Mouse (Mus musculus): Measurements from ENCODE around the gene Ttc9c. TPM values are rescaled to one million over a fixed set of nuclear protein-coding genes. Genes with fewer than 3 reads are reported as not detected.
A peak's percentile ranks its signal among the peaks of the same experiment; 100 is the strongest.
"Not testable (repeated sequence)": the region's sequence is repeated elsewhere in the genome, so short reads cannot be mapped to it uniquely, and the experiment has no call there.

Ttc9c gene
- total RNA-seq, 2 experiments from 2014 or later: 27.7 to 29.0 TPM

GRCm38 (mm10) chr19:8836327-8836726 is 17.2 kb upstream of the Ttc9c start:
- intact Hi-C loops (cut with DNase I); DNase-seq (ENCODE audit: extremely low spot score in 1 of 2, low spot score in 2 of 2): not testable (repeated sequence)

GRCm38 (mm10) chr19:8832971-8833370 is 13.8 kb upstream of the Ttc9c start:
- DNase-seq (ENCODE audit: extremely low spot score in 1 of 2, low spot score in 2 of 2): no peak
- intact Hi-C loops (cut with DNase I): no loop called here

GRCm38 (mm10) chr19:8831262-8831661 is 12.1 kb upstream of the Ttc9c start:
- DNase-seq (ENCODE audit: extremely low spot score in 1 of 2, low spot score in 2 of 2): no peak
- intact Hi-C loops (cut with DNase I): no loop called here

- intact Hi-C loops (cut with DNase I): no loop called here
- DNase-seq (ENCODE audit: extremely low spot score in 1 of 2, low spot score in 2 of 2): no peak
Observed at GRCm38 (mm10) chr19:8830664-8831063, 11.5 kb upstream of the Ttc9c start.

- DNase-seq (ENCODE audit: extremely low spot score in 1 of 2, low spot score in 2 of 2): no peak
- intact Hi-C loops (cut with DNase I): loop anchor here (5.0 kb wide), 1 partner anchor 83 kb away; no protein-coding TSS in a partner anchor
Observed at GRCm38 (mm10) chr19:8829660-8830059, 10.5 kb upstream of the Ttc9c start, which contains the start of gene AC129217.1. AC129217.1 (plus strand) TSS chr19:8829773.

DNA sequence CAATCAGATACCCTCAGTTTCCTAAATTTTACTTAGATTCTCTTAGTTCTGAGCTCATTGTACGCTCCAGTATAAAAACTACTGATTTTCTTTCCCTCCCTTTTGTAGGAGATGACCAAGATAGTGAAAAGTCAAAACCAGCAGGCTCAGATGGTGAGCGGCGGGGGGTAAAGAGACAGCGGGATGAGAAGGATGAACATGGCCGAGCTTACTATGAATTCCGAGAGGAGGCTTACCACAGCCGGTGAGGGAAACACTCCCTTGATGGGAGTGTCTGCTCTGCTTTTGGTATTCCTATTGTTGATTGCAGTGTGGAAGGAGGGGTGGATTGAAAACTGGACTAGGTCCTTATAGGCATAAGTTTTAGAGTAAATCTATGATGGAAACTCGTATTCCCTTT is 3.6 kb upstream of the Ttc9c start:
- intact Hi-C loops (cut with DNase I): no loop called here
- no peak for DNase-seq (ENCODE audit: extremely low spot score in 1 of 2, low spot score in 2 of 2)

DNA sequence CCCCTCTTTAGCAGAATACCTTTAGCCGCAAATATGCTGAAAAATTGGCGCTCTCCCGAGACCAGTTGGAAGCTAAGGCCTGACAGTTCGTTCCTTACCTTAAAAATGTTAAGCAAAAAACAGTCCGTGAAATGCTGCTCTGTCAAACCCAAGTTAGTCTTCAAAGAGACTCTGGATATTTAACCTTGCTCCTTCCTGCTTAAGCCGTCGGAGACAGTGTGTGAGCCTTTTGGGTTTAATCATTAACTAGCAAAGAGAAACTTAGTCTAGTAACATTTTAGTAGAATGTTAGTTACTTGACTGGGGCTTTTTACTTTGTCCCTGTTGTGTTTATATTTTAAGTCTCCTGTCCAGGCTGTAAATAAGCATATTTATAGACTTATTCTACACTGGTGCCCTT is 2.0 kb upstream of the Ttc9c start:
- intact Hi-C loops (cut with DNase I): no loop called here

GRCm38 (mm10) chr19:8820424-8820956 is 1.4 kb upstream of the Ttc9c start:
- DNase-seq (ENCODE audit: extremely low spot score in 1 of 2, low spot score in 2 of 2): peak in 1 of 2 experiments; percentile 73
- intact Hi-C loops (cut with DNase I): no loop called here

More for the DNA sequence above, 2.0 kb upstream of the Ttc9c start:
- DNase-seq (ENCODE audit: extremely low spot score in 1 of 2, low spot score in 2 of 2): no peak

DNA sequence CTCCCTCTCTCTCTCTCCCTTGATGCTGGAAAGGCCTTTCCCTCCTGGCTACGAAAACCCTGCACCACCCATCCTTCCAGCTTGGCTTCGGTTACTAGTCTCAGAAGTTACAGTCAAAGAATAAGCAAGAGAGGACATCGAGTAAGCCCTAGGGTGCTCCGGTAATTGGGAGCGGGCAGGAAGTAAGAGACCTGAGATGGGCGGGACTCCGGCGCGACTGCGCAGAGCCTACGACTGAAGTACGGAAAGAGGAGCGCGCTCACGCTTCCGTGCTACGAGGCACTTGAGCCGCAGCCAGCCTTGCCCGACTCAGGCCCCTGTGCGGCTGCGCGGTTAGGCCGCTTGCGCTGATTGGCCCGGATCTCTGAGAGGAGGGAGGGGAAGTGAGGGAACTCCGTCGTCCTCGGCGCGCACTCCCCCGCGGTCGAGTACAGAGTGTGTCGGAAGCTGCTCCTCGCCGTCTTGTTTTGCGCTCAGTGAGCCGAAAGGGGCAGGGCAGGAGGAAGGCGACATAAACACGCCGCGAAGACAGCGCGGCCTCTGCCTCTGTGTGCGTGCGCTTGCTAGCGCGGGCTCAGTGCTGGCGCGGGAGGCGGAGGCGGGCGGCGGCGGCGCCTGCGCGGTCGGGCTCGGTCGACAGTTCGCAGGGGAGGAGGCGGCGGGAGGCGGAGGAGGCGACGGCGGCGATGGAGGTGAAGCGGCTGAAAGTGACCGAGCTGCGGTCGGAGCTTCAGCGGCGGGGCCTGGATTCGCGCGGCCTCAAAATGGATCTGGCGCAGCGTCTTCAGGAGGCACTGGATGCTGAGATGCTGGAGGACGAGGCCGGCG is 677 bp upstream of the Ttc9c start, which contains the start of gene Hnrnpul2:
Hnrnpul2 (plus strand) TSS at position 415 of the 828 bp plus-strand sequence.
- DNase-seq (ENCODE audit: extremely low spot score in 1 of 2, low spot score in 2 of 2): peak; percentile 97 to 99
- intact Hi-C loops (cut with DNase I): loop anchor here (5.0 kb wide), 1 partner anchor 48 kb away; the partner anchor contains the start of genes Tmem179b and Tmem223

GRCm38 (mm10) chr19:8818301-8818798 is 783 bp downstream of the Ttc9c start:
- intact Hi-C loops (cut with DNase I): loop anchor here (5.0 kb wide), 1 partner anchor 46 kb away; the partner anchor contains the start of genes Tmem179b and Tmem223
- DNase-seq (ENCODE audit: extremely low spot score in 1 of 2, low spot score in 2 of 2): no peak

- intact Hi-C loops (cut with DNase I): loop anchor here (5.0 kb wide), 1 partner anchor 45 kb away; the partner anchor contains the start of genes Tmem179b and Tmem223
- DNase-seq (ENCODE audit: extremely low spot score in 1 of 2, low spot score in 2 of 2): no peak
Observed at GRCm38 (mm10) chr19:8817001-8817400, 2.1 kb downstream of the Ttc9c start.

- intact Hi-C loops (cut with DNase I): loop anchor here (5.0 kb wide), 1 partner anchor 44 kb away; the partner anchor contains the start of genes Tmem179b and Tmem223
- no peak for DNase-seq (ENCODE audit: extremely low spot score in 1 of 2, low spot score in 2 of 2)
Observed at GRCm38 (mm10) chr19:8815812-8816211, 3.3 kb downstream of the Ttc9c start.

GRCm38 (mm10) chr19:8806810-8807209 is 12.3 kb downstream of the Ttc9c start:
- intact Hi-C loops (cut with DNase I): no loop called here
- no peak for DNase-seq (ENCODE audit: extremely low spot score in 1 of 2, low spot score in 2 of 2)

DNA sequence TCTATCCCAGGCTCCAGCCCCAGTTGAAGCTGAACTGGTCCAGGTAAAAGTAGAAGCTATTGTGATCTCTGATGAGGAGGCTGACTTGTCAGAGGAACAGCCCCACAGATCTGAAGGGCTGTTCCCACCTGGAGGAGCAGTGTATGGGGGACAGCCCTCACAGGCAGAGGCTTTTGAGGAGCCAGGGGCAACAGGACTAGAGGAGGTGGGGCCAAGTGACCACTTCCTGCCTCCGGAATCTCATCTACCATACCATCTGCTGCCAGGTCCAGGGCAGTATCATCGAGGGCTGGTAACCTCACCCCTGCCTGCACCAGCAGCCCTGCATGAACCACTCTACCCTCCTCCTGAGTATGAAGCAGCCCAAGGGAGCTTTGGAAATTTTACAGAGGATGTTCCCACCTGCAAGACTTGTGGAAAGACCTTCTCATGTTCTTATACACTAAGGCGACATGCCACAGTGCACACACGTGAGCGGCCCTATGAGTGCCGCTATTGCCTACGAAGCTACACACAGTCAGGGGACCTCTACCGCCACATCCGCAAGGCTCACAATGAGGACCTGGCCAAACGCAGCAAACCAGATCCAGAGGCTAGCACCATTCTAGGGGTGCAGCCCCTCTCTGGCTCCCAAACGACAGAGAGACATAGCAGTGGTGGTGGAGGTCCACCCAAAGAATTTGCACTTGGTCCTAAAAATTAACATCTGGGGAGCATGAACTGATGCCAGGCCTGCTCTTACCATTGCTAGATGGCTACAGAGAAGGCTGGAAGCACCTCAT is 15.1 kb downstream of the Ttc9c start:
- intact Hi-C loops (cut with DNase I): no loop called here
- DNase-seq (ENCODE audit: extremely low spot score in 1 of 2, low spot score in 2 of 2): no peak

DNA sequence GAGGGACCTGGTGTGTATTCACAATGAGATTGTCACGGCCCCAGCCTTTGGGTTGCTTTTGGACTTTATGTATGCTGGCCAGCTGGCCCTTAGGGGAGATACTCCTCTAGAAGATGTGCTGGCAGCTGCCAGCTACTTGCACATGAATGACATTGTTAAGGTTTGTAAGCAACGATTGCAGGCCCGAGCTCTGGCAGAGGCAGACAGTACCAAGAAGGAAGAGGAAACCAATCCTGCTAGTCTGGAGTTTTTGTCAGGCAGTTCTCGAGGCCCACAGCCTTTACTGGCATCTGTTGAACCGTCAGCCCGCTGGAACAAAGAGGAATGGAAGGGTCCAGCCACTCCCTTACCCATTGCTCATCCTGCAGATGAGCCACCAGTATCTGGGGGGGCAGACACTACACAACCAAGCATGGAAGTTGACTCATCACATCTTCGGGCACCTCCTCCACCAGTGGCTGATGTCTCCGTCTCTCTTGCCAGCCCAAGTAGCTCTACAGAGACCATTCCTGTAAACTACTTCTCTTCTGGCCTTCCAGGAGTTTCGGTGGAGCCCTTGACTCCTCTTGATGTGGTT is 15.8 kb downstream of the Ttc9c start:
- intact Hi-C loops (cut with DNase I): no loop called here
- no peak for DNase-seq (ENCODE audit: extremely low spot score in 1 of 2, low spot score in 2 of 2)

- intact Hi-C loops (cut with DNase I): no loop called here
- DNase-seq (ENCODE audit: extremely low spot score in 1 of 2, low spot score in 2 of 2): peak; percentile 97 to 98
Observed at GRCm38 (mm10) chr19:8802130-8802821, 16.9 kb downstream of the Ttc9c start, which contains the start of gene Zbtb3. Zbtb3 (plus strand) TSS chr19:8802555.

DNA sequence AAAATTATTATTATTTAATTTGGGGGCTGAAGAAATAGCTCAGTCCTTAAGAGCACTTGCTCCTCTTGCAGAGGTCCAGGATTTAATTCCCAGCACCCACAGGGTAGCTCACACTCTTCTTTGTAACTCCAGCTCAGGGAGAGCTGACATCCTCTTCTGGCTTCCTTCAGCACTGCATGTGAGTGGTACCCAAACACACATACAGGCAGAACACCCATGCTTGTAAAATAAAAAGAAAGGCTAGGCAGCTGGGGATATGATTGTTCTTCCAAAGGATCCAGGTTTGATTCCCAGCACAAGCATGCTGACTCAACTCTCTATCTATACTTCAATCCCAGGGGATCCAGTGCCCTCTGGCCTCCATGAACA is 20.2 kb downstream of the Ttc9c start:
- intact Hi-C loops (cut with DNase I): no loop called here
- DNase-seq (ENCODE audit: extremely low spot score in 1 of 2, low spot score in 2 of 2): no peak
